Mouse (Mus musculus): ENCODE measurements at regions not wholly inside any gene's neighbourhood (a gene's known extent, or its start where the extent isn't known, plus 50 kb on each side); places are given as distances from the start of the nearest gene placed in this dataset.

DNA sequence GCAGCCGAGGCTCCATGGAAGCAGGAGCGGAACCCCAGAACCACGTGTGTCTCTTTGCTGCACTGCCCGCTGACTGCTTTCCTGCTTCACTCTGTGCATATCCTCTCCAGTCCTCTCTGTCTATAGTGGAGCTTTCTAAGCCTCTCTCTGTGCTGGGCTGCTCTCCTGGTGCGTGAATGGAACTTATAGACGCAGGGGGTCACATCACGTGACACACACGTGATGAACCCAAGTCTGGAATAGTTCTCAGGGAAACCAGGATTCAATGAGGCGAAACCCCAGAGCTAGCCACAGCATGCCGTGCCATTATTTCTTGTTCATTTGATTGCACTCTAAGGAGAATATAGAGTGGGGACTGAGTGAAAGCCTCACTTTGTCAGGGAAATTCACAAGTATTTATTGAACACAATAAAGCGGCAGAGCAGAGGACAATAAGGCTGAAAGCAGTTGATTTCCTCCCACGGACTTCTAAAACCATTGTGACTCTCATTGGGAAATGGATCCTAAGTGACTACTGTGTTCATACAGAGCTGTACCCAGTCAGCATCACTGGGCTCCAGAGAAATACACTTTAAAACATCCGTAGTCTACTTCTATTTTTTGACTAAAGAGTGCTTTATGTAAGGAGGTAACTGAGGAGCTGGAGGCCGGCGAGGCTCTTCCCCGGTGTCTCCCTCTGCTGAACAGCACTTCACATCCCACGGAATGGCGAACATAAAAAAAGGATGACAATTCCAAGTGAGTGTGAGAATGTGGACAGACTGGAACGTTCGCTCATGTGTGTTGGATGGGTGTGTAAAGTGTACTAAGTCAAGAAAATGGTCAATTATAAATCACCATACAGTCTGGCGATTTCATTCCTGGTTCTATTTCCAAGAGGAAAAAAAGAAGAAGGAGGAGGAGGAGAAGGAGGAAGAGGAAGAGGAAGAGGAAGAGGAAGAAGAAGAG, 116.5 kb upstream of the Cpsf6 start:
- no peak for DNase-seq

DNA sequence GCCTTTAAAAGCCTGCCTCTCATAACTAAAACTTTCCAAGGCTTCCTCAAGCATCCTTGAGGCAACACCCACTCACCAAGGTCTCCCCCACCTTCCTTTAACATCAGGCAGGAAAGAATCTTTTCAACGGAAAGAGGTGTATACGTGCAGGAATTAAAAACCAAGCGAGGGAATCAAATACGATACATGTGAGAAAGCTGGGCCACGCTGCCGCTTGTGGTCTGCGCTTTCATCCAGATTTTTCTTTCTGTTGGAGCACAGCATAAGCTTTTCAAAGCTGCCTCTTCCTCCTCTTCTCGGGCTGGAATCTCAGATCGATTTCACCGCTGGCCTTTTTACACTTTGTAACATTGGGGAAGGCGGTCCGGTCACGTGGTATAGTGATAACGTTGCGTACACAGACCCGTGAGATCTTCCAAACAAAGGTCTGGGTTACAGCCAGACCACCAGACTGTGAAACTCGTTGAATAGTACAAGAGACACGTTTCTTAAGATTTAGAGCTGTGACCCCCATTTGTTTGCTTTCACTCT, 114.4 kb upstream of the Cpsf6 start:
- DNase-seq: peak; percentile 28 to 32

DNA sequence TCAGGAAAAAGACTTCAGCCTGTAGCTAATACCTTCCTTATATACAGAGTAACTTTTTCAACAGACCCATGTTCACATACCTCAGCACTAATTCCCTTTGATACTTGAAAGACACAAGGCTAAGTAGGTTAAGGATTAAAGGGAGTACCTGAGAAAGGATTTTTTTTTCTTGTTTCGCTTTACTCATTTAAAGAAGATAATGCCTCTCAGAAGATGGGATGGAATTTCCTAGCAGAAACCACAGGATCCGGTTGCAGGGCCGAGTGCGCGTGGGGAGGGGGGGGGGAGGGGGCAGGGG, 114.0 kb upstream of the Cpsf6 start:
- no peak for DNase-seq

DNA sequence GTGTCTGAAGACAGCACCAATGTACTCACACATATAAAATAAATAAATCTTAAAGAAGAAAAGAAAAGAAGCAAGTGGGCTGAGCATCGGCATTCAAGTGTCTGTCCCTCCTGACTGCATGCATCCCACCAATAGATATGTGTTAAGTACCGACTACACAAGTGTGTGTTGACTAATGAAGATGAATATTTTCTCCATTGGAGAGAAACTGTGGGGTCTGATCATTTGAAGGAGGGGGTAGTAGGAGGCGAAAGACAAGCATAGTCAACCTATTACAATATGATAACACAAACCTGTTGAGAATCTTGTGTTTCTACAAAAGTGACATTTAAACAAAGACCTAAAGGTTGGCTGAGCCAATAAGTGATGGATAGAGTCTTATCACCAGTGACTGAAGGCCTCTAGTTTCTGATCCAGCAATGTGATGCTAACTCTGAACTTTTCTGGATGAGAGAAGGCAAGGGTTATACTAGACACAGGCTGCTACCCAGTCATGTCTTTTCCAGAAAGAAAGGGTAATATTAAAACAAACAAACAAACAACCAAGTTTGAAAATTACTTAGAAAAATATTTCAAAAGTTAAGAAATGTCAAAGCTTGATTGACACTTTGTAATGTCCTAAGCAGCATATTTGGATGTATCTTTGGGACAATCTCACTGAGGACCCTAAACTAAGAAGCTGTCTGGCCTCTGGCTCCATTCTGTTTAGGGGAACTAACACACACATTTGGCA, 113.4 kb upstream of the Cpsf6 start:
- no peak for DNase-seq

DNA sequence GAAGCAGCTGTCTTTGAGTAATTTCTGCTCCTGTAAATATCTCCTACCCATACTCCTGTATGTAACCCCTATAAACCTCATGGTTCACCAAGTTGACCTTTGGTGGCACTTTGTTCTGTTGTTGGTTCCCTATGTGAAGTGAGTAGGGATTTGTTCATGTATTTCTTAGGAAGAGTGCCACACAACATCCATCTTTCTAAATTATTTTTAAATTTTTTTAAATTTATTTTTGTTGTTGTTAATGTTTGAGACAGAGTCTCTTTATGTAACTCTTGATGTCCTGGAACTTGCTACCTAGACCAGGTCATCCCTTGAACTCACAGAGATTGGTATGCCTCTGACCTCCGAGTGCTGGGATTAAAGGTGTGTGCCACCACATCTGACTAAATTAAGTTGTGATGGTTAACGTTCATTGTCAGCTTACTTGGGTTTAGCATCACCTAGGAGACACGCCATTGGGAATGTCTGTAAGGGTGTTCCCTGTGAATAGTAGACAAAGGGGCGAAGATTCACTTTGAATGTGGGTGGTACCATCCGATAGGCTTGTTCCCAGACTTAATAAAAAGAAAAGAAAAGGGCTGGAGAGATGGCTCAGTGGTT, 112.7 kb upstream of the Cpsf6 start:
- DNase-seq: no peak

DNA sequence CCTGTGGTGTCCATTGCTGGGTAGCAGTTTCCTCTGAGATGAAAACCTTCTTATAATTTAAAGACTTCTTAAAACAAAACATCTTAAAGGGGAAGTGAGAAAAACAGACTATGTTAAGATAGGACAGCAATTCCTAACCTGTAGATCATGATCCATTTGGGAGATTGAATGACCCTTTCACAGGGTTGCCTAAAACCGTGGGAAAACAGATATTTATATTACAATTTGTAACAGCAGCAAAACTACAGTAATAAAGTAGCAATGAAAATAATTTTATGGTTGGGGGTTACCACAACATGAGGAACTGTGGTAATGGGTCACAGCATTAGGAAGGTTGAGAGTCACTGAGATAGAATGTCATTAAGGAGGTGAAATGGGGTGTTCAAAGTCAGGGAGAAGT, 111.9 kb upstream of the Cpsf6 start:
- no peak for DNase-seq

DNA sequence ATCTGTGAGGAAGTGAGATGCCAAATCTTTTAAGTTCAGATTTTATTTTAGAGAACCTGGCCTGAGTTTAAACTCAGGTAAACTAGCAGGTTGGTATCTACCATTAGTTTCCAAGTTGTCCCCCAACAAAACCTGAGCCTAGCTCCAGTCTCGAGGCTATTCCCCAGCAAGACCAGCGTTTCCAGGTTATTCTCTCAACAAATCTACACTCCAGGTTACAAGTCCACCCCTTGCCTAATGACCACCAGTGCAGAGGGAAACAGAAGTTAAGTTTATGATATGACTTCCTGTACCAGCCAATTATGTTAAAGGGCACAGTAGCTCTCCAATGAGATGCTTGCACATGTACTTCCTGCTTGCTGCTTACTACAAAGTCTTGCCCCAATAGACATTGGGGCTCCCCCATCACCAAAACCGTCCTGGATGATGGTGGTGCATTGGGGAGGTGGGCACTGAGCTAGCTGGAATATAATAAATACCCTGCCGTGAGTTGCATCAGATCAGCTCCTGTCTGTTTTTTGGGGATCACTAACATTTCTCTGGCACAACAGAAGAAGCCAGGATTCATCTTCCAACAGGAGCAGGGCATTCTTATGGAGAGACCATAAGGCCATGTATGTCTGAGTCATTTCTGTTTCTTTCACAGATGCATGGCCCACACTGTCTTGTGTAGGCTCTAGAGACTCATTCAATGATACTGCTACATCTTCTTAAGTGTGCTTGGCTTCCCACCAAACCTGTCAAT, 111.2 kb upstream of the Cpsf6 start:
- no peak for DNase-seq

DNA sequence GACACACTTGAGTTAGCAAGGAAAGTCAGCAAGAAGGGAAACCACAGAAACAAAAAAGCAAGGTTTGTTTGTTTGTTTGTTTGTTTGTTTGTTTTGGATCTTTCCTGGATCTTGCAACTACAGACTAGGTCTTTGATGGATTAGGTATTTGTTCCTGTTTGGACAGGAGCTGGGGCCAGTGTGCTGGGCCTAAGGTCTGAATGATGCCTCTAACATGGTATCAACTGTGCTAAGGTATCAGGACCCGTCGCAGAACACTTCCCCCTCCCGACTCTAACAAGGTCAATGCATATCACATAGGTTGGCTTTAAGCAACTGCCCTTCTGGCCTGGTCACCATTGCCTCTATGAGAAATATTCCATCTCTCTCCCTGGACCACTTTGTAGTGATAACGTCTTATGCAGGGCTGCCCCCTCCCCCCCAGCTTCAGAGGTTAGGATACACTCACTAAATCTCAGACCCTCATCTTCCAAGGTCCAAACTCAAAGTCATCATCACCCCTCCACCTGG, 103.3 kb upstream of the Cpsf6 start:
- no peak for DNase-seq

DNA sequence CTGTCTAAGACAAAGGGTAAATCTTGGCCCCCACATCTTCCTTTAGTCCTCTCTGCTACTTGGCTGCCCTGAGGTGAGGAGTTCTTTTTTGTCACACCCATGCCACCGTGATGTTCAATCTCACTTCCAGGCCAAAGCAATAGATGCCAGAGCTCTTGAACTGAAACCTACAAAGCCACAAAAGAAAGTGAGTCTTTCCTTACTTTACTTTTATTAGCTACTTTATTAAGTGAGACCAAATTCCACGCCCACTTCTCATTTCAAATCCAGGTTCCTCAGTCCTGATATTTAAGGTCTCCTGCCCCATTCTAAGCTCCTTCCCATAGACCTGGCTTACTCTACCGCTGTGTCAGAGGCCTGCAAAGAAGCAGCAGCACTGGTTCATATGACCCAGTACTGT, 102.5 kb upstream of the Cpsf6 start:
- DNase-seq: no peak

DNA sequence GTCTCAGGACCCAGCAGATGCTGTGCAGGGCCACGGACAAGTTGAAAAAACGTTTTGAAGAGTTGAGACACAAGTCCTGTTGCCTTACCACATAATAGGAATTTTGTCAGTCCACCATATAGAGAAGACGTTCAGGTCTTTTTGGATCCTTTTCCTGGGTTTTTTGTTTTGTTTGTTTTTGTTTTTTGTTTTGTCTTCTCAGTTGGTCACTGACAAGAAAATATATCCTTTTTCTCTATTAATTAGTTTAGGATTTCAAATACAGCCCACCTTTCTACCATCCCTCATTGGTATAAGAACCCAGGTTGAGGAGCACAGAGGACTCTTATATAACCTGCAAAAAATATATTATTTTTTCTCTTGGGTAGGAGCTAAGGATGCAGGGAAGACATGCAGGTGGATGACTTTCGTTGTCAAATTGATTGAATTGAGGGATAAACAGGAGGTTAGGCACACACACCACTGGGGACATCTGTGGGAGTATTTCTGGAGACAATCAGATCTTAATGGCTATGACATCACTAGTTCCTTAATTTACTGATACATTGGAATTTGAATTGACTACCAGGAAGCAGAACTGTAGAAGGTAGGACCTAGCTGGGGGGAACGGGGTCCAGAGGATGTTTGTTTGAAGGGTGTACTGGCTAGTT, 101.7 kb upstream of the Cpsf6 start:
- no peak for DNase-seq

DNA sequence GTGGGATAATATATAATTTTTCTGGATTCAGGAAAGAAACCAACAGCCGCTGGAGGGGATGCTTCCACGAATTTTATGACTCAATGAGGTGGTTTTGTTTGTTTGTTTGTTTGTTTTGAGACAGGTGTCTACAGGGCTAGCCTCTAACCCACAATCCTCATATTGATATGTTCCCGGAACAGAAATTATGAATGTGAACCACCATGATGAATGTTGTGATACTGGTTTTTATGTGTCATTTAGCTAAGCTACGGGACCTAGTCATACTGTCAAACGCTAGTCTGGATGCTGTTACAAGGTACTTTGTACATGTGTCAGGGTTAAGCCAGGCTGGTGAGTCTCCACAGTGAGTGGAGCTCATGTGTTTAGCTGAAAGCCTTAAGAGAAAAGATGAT, 100.6 kb upstream of the Cpsf6 start:
- DNase-seq: no peak

DNA sequence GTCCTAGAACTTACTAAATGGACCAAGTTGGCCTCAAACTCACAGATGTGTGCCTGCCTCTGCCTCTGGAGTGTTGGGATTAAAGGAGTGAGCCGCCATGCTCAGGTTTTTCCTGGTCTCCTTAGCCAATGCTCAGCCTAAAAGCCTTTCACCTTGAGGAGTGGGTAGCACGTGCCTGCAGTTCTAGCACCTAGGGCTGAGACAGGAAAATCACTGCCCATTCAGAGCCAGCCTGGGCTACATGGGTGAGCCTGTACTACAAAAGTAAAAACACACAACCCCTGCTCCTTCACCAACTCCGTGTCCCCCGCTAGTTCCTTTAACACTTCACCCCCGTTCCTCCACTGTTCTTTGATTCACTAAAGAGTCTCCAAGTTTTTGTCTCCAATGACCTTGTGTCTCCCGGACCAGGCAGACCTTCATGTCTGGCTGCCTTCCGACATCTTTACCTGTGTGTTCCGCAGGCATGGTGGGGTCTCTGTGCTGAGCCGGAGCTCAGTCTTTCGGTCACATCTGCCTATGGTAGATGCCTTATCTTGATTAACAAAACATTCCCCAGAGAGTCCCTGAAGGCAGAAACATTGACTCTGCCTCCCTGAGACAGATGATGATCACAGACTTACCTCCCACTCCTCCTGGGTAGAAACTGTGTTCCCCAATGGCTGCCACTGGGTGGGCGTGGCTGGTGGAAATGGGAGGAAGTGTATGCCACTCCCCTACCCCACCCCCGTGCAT, 100.1 kb upstream of the Cpsf6 start:
- no peak for DNase-seq

DNA sequence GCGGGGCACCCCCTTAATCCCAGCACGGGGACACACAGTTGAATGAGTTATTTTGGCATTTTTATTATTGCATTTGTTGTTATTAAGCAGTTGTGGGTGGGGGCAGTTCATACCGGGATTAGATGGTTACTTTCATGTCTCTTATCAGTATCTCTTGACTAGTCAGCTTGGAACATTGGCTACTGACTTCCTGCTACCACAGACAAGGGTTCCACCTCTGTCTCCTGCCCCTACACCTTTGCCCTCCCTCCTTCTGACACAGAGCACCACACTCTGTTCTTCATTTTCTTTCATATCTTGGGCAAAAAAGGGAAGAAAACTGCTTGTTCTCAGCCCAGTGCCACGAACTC, 99.1 kb upstream of the Cpsf6 start:
- DNase-seq: no peak

DNA sequence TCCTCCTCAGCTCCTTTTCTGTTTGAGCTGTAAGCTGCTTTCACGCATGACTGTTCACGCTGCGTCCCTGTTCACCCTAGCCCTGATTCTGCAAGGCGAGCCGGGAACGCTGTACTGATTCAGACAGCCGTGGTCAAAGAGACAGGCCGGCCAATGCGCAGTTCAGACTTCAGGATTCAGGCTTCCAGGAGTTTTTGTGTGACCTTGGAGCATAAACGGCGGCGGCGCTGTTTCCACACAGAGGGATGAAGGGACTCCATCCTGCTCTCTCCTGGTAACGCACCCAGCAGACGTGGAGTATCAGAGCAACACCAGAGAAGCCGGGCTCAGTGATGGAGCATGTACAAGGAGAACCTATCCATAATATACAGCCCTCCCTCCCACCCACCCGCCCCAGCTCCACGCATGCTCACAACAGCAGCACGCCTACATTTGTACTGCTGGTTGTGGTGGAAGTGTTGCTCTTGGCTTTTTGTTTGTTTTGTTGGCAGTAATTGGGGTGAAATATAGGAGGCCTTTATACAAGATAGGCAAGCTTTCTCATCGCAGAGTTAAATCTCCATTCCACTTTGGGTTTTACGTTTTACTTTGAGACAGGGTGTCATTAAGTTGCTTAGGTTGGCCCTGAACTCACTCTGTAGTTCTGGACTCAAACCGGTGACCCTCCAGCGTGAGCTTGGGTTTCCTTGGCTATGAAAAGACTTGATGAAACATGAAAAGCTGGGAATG, 98.6 kb upstream of the Cpsf6 start:
- DNase-seq: peak; percentile 53 to 68

DNA sequence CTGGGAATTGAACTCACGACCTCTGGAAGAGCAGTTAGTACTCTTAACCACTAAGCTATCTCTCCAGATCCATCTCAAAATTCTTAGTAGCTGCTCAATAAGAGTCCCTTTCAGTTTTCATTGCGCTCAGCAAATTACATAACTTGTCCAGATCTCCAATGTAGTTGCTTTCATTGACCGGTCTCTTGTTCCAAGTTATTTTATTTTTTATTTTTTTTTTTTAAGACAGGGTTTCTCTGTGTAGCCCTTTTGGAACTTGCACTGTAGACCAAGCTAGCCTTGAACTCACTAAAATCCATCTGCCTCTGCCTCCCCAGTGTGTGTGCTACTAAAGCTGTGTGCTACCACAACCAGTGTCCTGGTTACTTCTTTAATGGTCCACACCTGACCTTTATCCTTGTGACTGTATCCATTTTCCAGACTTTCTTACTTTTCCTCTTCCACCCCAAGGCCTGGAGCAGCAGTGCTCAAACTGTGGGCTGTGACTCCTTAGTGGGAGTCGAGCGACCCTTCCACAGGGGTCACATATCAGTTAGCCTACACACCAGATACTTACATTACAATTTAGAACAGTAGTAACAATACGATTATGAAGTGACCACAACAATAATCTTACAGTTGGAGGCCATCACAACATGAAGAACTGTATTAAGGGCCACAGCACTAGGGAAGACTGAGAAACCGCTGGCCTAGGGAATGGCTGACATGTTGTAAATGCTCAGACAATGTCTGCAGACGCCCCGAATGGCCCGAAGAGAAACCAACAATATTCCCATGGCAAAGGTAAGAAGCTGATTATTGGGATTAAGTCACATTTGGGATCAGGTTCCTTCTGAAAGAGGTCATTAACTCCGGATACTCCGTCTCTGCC, 97.8 kb upstream of the Cpsf6 start:
- no peak for DNase-seq

DNA sequence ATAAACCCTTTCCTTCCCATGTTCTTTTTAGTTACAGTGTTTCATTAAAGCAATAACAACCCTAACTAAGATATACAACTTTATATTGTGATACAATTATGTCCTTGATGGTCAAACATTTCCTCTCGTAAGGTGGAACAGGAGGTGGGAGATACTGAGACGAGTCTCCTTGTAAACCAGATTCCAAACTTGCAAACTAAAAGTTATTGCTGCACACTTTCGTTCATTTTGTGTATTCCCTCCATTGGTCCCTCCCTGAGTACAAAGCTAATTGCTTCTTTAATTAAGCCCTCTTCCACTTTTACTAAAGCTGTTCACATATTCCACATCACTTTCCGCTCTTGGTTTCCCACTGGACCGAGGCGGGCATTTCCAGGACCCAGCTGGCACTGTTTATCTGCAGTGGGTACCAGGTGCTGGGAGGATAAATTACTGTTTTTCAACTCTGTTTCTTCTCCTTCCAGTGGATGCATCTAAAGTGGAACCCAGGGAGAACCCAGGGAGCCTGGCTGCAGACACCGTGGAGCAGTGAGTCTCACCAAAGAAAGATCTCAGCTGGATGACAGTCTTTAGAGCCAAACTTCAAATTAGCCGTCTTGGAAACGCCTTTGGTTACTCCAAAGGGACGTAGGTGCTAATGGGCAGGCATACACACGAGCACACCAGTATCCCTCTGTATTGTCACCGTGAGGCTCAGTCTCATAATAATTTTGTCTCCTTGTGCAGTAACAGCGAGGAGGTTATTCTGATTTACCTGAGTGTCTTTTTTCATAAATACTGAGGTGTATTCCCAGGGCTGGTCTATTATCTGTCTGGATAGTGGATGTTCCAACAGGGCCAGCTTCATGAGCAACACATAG, 95.5 kb upstream of the Cpsf6 start:
- DNase-seq: no peak

DNA sequence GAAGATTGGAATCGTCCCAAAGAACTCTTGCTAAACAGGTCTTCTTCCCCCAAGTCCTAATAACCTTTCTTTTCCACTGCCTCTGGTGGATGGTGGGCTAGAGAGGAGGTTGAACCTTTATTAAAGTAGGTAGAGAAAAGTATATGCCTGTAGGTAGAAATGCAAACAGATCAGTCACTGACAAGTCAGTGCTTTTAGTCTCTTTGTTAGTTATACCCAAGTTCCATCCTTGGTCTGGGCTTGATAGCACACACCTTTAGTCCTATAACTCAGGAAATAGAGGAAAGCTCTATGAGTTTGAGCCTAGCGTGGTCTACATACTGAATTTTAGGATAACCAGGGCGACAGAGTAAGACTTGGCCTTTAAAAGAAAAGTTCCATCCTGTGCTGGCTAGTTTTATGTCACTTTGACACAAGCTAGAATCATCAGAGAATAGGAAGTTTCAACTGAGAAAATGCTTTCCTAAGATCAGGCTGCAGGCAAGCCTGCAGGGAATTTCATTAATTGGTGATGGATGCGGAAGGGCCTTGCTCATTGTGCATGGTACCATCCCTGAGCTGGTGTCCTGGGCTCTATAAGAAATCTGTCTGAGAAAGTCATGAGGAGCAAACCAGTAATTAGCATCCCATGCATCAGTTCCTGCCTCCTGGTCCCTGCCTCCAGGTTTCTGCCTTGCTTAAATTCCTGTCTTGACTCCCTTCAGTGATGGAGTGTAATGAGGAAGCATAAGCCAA, 94.7 kb upstream of the Cpsf6 start:
- no peak for DNase-seq

DNA sequence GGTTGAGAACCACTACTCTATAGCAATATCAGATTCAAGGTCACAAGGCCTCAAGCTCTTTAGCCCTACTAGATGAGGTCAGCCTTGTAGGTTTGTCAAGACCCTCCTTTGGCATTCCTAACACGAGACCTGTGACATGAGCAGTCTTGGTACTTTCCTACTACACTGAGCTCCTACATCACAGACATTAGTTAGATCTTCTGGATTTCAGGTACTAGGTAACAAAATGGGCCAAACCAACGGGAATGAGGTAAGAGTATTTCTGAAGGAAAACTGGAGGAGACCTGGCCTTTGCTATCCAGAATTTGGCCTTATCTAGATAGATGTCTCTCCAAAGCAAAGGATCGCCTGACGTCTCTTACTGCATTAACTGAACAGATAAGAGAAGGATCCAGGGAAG, 93.7 kb upstream of the Cpsf6 start:
- DNase-seq: no peak

Measured in kidney, postnatal 36 days (tissue).